Mouse (Mus musculus) cerebellum, adult 9-11 months (tissue): ENCODE results near the gene Ank2.
A peak's percentile ranks its signal among the peaks of the same experiment; 100 is the strongest.

ENCODE experiments used
- DNase-seq: peaks from one replicate; pipeline ENCODE4 v3.0.0; 2022

Gene Ank2

DNA sequence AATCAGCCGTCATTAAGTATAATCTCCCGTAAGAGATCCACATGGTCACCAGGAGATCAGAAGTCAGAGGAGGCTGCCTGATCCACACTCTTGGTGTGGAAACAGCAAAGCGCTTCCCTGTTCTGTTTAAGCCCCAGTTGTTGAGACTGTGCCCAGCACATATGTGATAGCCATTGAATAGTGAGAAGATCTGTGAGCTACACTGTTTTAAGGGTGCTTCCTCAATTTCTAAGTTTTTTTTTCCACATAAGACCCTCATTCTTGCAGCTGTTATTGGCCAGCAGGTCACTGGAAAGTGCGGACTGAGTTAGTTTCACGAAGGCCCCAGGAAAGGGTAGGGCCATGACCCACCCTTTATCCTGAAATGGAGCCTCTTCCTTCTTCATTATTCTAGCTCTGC is 216.9 kb downstream of the Ank2 start:
- no peak for DNase-seq

GRCm38 (mm10) chr3:127281390-127281789 is 217.8 kb downstream of the Ank2 start:
- no peak for DNase-seq

- DNase-seq, result no peak
Observed at GRCm38 (mm10) chr3:127280376-127280775, 218.8 kb downstream of the Ank2 start.

- DNase-seq, result no peak
Observed at GRCm38 (mm10) chr3:127275953-127276352, 223.2 kb downstream of the Ank2 start.

DNA sequence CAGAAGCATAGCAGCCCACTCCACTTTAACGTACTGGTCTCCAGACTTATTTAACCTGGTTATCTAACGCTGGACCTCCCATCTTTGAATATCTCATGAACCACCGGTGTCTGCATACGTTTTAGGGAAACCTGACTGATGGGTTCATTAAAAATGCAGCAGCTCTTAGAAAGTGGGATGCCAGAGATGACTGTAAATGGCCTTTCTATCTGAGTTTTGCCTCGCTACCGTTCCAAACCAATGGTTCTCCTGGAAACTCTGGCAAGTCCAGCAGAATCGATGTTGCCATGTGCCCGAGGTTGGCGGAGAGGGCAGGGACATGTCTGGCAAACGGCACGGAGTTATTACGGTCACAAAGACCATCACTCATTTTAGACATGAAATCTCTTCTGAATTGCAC is 226.3 kb downstream of the Ank2 start:
- no peak for DNase-seq

DNA sequence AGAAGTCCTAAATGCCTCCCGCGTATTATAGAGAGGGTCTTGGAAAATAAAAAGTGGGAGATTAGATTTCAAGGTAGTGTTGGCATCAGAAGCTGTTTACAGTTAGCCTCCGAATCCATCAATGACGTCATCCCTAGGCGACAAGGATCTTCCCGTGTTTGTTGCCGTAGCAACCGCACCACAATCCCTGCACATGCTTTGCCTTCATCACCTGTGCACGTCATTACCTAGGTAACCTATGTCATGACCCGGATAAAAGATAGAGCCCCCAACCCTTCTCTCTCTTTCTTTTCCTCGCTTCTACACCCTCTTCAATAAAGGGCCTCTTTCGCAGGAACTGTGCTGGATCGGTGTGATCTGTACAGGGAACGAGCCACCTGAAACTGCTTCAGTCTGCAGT is 229.5 kb downstream of the Ank2 start:
- DNase-seq, result no peak

DNA sequence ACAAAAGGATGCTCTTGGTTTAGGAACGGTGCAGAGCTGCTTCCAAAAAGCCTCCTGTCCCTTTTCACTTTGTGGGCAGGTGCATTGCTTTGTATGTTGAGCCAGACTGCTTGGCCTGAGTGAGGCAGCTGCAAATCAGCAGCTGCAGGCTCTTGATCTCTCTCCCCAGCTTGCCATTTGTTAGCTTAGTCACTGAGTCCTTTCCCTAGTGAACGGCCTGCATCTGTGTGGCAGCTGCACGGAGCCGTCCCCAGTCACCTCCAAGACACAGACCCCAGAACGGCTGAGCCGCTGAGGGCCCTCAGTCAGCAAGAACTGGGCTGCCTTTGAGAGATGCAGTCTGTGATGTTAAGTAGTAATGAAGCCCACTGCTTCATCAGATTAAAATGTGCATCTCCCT is 231.3 kb downstream of the Ank2 start:
- DNase-seq, result no peak

- no peak for DNase-seq
Observed at GRCm38 (mm10) chr3:127265732-127266131, 233.4 kb downstream of the Ank2 start.

- no peak for DNase-seq
Observed at GRCm38 (mm10) chr3:127265182-127265581, 234.0 kb downstream of the Ank2 start.

DNA sequence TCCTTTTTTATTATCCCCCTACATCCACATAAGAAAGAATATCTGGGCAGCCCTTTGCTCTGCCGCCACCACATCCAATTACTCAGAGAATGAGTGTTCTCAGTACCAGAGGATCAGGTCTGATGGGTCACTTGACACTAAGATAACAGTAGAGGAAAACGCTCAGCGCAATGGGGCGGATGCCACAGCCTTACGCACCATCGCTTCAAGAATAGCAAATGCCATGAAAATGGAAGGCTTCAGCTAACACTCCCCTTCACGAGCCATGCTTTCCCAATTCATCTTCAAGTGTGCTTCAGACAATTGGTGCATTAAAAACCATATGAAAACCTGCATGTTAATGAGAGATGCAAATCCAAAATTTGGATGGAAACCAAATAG is 238.4 kb downstream of the Ank2 start:
- no peak for DNase-seq

GRCm38 (mm10) chr3:127260007-127260785 is 239.0 kb downstream of the Ank2 start:
- no peak for DNase-seq

- DNase-seq, result peak; percentile 22
Observed at GRCm38 (mm10) chr3:127258466-127259075, 240.6 kb downstream of the Ank2 start.

GRCm38 (mm10) chr3:127257969-127258368 is 241.2 kb downstream of the Ank2 start:
- DNase-seq, result peak; percentile 63

GRCm38 (mm10) chr3:127257279-127257925 is 241.7 kb downstream of the Ank2 start:
- DNase-seq, result peak; percentile 67

DNA sequence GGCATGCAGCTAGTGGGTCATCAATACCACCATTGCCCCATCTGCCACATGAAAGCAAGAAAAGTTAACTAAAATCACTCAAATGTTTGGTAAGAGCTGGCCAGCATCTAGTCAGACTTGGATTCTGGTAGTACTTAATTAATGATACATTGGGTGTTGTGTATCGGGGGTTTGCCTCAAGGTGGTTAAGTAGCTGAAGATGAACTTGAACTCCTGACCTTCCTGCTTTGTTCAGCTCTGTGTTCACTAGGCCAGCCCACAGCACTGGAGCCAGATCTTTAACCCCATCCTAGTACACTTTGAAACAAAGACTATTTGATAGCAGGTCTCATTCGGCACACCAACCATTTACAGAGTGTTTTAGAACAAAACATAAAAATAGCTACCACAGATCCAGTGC is 242.5 kb downstream of the Ank2 start:
- DNase-seq, result no peak

- no peak for DNase-seq
Observed at GRCm38 (mm10) chr3:127250930-127251329, 248.2 kb downstream of the Ank2 start.

GRCm38 (mm10) chr3:127248611-127249010 is 250.5 kb downstream of the Ank2 start:
- DNase-seq, result no peak

DNA sequence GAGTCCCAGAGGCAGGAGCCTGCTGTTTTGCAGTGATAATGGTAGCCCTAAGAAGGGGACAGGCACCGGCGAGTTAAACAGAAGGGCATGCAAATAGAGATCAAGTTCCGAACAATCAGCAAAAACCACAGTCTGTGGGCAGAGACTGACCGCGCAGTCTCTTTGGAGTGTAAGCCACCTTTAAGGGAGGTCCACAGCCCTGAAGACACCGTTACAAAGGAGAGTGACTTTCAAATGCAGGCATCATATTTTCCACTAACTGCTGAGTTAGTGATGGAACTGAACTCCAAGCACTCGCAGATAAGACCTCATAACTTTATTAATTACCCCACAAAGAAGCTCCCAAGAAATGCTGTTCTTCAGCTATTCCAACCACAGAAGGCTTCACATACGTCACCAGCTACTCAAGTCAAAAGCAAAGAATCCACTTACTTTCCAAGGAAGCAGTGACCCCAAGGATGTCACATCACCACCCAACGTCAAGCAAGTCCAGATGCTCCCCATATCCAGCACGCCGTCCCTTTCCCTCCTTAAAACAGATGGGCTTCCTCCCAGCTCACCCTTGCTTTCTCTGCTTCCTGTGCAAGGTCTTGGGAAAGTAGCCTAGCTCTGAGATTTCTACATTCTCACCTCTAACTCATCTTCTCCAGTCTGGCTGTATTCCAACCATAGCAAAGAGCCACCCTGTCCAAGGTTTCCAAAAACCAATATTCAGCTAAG is 252.0 kb downstream of the Ank2 start:
- DNase-seq, result no peak

- no peak for DNase-seq
Observed at GRCm38 (mm10) chr3:127243928-127244642, 255.1 kb downstream of the Ank2 start.

- DNase-seq, result no peak
Observed at GRCm38 (mm10) chr3:127242234-127242810, 256.8 kb downstream of the Ank2 start.

GRCm38 (mm10) chr3:127235271-127235670 is 263.9 kb downstream of the Ank2 start:
- DNase-seq, result no peak
